Mouse (Mus musculus) skeletal muscle tissue, postnatal 0 days (tissue): ENCODE measurements around the gene Rfx1. TPM values are rescaled to one million over a fixed set of nuclear protein-coding genes. Genes with fewer than 3 reads are reported as not detected.

Experiments
- microRNA counts: library from miRNA; unstranded; fragments of <30 nt; microRNA quantifications from one replicate; lab custom pipeline; 2015
- microRNA-seq, 2 experiments: library from miRNA; unstranded; fragments of <30 nt; microRNA quantifications; one replicate each; pipeline ENCODE4; 2016
- polyA plus RNA-seq: library from polyadenylated mRNA; unstranded; fragments of >200 nt; fragmentation: Nextera tagmentation; extraction: Ambion mirVana; gene quantifications from 2 replicates; pipeline ENCODE4 v1.2.1, GENCODE M21; 2015

Rfx1 gene
- polyA plus RNA-seq, result 2.8 and 3.0 TPM in 2 replicates

DNA sequence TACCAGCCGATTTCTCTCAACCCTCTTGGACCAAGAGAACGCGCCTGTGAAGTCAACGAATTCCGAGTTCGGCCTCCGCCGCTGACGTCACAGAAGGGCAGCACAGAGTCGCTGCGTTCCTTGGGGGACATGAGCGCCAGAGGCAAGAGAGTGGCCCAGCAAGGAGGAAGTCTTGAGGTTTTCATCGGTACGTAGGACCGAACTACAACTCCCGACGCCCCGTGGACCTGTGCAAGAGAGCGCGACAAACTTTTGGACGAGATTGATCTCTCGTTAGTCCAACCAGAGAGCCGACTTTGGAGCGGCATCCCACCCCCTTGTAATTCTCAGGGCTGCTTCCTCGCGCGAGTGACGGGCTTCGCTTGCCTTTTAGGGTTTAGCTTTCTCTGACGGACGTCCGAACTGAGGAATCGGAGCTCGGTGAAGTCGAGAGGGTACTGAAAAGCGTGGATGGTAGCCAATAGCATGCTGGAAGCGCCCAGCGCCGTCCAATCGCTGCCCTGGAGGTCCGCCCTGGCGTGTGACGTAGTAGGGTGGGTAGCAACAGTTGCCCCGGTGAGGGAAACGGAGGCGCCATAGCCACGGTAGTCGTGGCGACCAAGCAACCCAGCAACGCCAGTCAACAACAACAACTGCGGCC lies at the start of gene Rfx1:
TSS of gene Rfx1 (plus strand) at position 544 of the 640 bp plus-strand sequence.

DNA sequence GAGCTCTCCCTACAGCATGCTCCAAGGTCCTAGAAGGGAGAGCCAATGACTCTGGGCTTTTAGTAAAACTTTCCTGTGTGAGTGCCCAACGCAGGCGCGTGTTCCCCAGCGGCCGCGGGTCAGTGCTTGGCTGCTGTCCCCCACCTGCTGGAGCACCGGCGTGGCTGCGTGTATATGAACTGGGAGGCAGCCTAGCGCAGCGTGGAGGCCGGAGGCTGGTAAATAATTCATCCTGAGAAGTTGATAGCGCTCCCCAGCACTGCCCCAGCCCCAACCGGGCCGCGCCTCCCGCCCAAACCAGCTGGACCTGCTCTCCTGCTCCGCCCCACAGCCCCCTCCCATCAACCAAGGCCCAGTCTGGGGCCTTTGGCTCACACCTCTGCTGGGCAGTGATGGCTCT lies 45.5 kb upstream of the Rfx1 start, which contains the start of gene Palm3:
TSS of gene Palm3 (plus strand) at position 376 of the 400 bp plus-strand sequence.

DNA sequence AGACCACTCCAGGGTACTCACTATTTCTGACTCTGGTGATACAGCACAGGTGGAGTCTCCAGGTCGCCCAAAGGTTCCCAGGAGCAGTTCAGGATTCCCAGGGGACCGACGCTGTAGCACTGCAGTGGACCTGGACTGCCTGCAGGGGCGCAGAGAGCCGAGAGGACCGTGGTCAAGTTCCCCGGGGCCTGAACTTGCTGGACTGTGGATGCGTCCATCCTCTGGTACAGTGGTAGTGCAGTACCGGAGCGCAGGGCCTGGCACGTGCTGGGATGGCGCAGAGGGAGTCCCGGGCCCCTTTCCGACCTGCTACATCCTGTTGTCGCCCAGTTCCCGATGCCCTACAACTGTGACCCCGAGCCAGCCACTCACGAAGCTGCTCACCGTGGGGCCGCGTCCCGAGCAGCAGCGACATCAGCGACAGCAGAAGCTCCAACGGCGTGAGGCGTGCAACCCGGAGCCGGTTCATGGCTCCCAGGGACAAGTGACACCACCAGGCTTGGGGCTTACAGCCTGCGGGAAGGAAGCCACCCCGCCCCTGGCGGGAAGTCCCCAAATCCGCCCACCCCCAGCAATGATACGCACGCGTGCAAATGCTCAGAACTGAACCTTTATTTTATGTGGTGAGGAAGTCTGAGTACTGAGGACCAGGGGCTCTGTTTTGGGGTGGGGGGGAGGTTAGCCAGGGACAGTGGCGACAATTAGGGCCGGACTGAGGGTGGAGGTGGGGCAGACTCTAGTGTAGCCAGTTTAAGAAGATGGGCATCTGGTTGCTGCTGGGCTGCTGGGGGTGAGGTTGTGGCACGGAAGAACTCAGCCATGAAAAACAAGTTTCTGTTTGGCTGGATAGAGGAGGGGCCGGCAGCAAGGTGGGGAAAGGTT lies 24.3 kb upstream of the Rfx1 start, which contains the start of gene Il27ra:
TSS of gene Il27ra (minus strand) at position 524 of the 882 bp plus-strand sequence.

DNA sequence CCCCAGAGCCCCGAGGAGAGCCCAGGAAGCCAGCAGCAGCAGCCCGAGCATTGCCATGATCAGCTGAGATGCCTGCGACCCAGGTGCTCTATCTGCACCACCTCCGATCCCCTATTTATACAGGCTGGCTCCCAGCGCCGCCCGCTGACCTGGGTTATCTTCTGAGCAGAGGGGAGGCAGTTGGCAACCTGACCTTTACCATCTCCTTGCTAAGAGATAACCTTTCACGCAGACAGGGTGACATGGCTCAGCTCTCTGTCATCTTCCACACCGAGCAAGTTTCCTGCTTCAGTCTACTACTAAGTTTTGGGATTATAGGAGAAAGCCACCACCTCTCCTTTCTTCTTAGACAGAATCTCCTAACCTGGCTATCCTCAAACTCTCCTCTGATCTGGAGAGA lies 21.7 kb upstream of the Rfx1 start, which contains the start of gene Rln3:
TSS of gene Rln3 (minus strand) at position 101 of the 400 bp plus-strand sequence.

DNA sequence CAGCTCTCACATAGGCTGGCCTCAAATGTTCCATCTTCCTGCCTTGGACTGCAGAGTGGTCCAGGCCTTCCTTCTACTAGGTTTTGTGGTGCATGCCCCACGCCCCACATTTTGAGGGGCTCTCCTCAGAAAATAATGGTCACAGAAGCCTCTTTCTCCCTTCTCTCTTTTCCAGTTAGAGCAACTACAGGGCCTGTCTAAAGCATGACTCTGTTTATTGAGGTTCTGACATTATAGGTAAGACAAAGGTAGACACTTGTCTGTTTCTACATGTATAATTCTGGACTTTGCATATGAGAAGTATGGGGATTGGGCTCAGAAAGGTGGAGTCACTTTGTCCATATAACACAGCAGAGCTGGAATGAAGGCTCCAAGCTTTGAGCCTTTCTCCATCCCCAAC lies 1.6 kb upstream of the Rfx1 start, which contains the start of gene Gm10643:
TSS of gene Gm10643 (minus strand) at position 101 of the 400 bp plus-strand sequence.

DNA sequence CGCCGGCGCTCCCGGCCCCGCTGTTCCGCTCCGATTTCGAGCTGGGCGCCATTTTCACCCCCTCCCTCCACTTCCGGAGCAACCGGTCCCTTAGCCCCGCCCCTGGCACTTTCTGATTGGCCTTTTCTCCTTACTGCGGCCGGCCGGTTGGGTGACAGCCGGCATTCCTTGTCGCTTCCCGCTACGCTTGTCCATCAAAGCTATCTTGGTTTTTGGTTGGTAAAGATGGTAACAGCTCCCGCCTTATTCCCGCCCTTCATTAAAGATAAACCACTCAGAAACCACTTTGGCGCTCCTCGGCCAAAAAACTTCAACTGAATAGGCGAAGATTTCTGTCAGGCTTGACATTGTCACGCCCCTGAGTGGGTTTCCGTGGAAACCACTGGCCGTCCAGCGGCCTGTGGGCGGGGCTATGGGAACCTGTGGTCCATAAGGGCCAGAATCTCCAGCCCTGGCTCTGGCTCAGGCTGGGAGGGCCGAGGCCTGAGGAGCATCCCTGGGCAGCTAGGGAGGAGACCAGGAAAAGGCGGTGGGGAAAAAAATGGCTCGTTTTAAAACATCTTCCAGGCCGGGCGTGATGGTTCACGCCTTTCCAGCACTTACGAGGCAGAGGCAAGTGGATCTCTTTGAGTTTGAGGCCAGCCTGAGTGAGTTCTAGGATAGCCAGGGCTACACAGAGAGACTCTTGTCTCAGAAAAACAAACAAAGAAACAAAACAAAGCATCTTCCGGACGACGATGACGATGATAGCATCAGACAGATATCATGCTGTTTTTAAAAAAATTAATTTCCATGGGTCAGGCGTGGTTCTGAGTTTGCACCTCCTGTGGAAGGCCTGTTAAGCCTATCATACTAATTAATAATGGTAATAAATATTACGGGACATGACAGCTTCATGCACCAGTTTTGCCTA lies 38.3 kb downstream of the Rfx1 start, which contains the start of gene Dcaf15:
TSS of gene Dcaf15 (minus strand) at position 72 of the 913 bp plus-strand sequence.

DNA sequence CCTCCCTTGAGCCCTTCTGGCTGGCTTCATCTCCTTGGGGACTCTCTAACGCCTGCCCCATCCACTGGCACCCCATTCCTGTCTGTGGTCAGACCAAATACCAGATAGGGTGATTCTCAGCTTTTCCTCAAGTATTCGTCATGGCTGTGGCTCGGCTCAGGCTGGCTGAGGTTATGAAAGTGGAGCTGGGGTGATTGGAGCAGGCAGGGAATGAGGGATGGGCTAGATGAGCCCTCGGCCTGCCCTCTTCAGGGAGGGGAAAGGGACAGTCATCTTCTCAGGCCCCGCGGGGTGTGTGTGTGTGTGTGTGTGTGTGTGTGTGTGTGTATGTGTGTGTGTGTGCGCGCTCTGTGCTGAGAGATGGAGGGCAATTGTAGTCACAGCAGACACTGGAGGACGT lies 59.0 kb downstream of the Rfx1 start, which contains the start of gene Podnl1:
TSS of gene Podnl1 (plus strand) at position 334 of the 400 bp plus-strand sequence.

MicroRNA genes within 50 kb of the gene (microRNA counts, 519-probe panel; counts per million panel counts)
- microRNA mmu-miR-709 (lab: Ali Mortazavi, UCI), result 296 counts per million, percentile 58 among the panel's probes with 10 or more counts

Small RNA genes within 50 kb of the gene (microRNA-seq; reads per million reads assigned to microRNA genes)
- 0 reads per million in 2 experiments for gene Mir709

Other genes with a start within 250 kb of the Rfx1 start
- 3.8 and 3.9 TPM in 2 replicates for gene Adgrl1, start 166.7 kb upstream of the Rfx1 start, polyA plus RNA-seq
- gene Gm10644, start 111.6 kb upstream of the Rfx1 start, polyA plus RNA-seq, result 0.18 and 0.30 TPM in 2 replicates
- gene Asf1b, start 111.3 kb upstream of the Rfx1 start, polyA plus RNA-seq, result 21.6 and 22.8 TPM in 2 replicates
- 1,055 and 1,139 TPM in 2 replicates for gene Prkaca, start 93.8 kb upstream of the Rfx1 start, polyA plus RNA-seq
- gene Samd1, start 69.2 kb upstream of the Rfx1 start, polyA plus RNA-seq, result 2.9 and 3.0 TPM in 2 replicates
- gene 1700067K01Rik, start 65.3 kb upstream of the Rfx1 start, polyA plus RNA-seq, result 0.83 and 0.86 TPM in 2 replicates
- gene 2210011C24Rik, start 54.7 kb upstream of the Rfx1 start, polyA plus RNA-seq, result 1.5 and 1.6 TPM in 2 replicates
- gene Palm3, start 45.4 kb upstream of the Rfx1 start, polyA plus RNA-seq, result 3.7 and 3.8 TPM in 2 replicates
- gene Il27ra, start 24.2 kb upstream of the Rfx1 start, polyA plus RNA-seq, result 0.56 and 0.69 TPM in 2 replicates
- gene Rln3, start 21.8 kb upstream of the Rfx1 start, polyA plus RNA-seq, result not detected in 2 replicates
- gene Gm10643, start 1.7 kb upstream of the Rfx1 start, polyA plus RNA-seq, result 1.1 and 1.2 TPM in 2 replicates
- gene Dcaf15, start 37.9 kb downstream of the Rfx1 start, polyA plus RNA-seq, result 2.7 and 3.4 TPM in 2 replicates
- gene Podnl1, start 59.2 kb downstream of the Rfx1 start, polyA plus RNA-seq, result 0.13 TPM in 1 of 2 replicates, not detected in the other
- gene Cc2d1a, start 81.1 kb downstream of the Rfx1 start, polyA plus RNA-seq, result 11.4 TPM in 2 replicates
- gene 4930432K21Rik, start 81.2 kb downstream of the Rfx1 start, polyA plus RNA-seq, result 0.61 and 0.62 TPM in 2 replicates
- gene Nanos3, start 118.4 kb downstream of the Rfx1 start, polyA plus RNA-seq, result 1.6 and 3.2 TPM in 2 replicates
- gene Zswim4, start 170.2 kb downstream of the Rfx1 start, polyA plus RNA-seq, result 4.1 and 4.4 TPM in 2 replicates
- gene D8Ertd738e, start 182.9 kb downstream of the Rfx1 start, polyA plus RNA-seq, result 351 and 357 TPM in 2 replicates
- gene Mri1, start 190.5 kb downstream of the Rfx1 start, polyA plus RNA-seq, result 47.7 and 50.2 TPM in 2 replicates
- gene Ccdc130, start 203.5 kb downstream of the Rfx1 start, polyA plus RNA-seq, result 9.9 and 14.3 TPM in 2 replicates